Mouse (Mus musculus): Measurements from ENCODE around the gene 1700018B08Rik.

Gene 1700018B08Rik

DNA sequence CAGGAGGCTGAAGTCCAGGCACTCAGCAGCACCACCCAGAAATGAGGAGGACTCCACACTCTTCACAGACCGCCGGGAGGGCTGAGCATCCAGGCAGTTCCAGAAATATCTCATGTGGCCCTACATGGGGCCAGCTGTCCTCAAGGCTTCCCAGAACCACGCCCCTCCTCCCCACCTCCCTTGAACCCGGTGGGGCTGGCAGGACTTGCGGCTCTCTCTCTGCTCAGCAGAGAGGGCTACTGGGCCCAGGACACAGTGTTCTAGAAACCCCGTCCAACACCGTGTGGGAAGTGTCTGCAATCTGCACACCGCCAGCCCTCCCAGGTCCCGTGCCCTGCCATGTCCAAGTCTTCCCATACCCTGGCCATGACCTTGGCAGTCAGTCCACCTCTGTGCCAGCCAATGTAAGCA lies 18.8 kb upstream of the 1700018B08Rik start:
- 47% methylated on average over 9 of the region's 9 CpGs for WGBS

DNA sequence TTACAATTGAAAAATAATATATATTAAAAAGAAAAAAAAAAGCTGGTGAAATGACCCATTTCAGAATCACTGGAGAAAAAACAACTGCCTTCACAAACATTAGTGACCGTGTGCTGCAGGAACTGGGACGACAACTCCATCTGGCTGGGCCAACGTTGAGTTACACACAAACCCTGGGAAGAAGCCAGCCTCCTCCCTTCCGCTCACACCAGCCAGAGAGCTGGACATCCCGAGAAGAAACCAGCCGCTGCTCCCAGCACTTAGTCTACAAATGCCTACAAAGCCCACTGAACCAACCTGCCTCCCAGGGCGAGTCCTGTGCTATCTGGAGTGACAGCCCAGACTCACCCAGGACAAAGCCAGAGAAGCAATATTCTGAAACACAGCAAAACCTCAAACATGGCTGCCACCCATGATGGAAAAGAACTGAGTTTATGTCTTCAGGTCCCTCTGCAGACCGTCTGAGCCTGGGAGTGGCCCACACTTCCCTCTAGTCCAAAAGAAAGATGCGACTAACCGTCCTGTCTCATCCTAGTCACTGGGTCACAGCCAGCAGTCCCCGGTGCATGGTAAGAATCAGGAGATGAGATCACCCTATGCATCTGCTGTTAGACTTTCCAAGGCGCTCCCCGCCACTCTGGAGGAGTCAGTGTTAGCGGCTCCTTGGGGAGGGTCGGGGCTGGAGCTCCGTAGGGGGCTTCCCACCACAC lies 17.7 kb upstream of the 1700018B08Rik start:
- 38% methylated on average over 16 of the region's 16 CpGs for WGBS

DNA sequence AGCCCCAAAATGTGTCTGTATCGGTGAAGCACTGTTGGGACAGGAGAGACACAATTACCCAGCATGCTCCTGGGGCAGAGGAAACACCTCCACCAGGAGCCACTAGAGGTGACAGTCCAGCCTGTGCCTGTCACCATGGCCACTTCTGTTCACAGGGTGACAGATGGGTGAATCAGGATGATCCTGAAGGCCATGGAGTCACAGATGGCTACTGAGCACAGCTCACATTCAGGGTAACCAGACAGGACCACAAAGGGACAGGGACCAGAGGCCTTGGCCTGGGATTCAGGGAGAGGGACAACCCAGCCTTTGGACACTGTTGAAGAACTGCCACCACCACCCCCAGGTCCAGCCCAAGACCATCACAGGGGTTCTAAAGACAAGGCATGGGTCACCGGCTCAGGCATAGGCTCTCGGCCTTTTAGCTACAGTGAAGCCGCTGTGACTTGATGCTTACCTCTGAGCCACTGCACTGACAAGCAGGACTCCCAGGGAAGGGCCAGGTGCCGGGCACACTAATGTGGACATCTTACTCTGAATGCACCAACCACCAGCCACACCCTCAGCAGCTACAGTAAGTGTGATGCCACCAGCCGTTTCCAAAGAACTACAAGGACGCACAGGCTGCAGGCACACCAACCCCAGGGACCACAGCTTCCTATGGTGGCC lies 16.4 kb upstream of the 1700018B08Rik start:
- WGBS: 91% methylated on average over 7 of the region's 7 CpGs

DNA sequence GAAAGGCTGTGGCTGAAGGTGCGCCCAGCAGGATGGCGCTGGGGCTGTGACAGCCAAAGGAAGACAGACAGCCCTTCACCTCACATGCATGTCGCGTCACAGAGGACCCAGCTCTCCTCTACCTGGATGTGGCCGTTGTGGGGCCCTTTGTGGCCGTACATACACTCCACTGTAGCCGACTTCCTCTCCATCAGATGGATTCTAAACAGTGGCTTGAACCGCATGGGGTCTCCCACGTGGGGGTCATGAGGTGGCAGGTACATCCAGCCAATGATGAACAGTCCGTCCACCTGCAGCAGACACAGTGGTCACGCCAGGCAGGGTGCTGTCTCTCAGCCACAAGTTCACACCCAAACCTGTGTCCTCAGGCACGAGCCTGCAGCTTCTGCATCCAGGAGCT lies 15.7 kb upstream of the 1700018B08Rik start:
- WGBS: 94% methylated on average over 12 of the region's 12 CpGs

DNA sequence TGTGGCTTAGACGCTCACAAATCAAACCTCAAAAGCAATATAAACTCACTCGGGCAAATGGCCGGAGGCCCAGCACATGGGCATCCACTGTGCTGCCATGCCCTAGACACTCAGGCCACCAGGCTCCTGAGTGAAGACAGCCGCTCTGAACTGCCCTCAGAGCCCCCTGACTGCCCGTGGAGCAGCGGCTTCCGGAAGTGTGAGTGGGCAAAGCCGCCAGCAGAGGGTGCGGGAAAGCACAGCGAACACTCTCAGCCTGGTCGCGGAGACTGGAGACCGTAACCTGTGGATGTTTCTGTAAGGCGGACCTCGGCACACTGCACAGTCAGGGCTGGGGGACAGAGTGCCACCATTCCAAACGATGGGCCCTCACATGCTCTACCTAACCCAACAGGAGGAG lies 14.4 kb upstream of the 1700018B08Rik start:
- 90% methylated on average over 16 of the region's 16 CpGs for WGBS

DNA sequence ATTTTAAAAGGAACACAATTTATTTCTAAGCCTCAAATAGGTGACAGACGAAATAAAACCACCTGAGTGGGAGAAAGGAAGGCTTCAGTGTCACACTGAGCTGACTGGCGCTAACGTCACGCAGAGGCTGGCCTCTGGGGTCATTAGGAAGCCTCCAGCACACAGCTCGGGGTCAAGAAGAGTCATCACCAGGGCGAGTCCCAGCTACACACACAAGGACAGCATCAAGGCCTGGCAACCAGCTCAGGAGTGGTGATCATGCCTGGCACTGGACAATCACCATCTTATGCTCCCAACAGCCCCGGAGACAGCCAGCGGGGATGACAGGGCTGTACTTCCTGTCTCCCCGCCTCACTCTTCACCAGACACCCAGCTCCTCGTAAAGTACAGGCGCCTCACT lies 13.6 kb upstream of the 1700018B08Rik start:
- 93% methylated on average over 11 of the region's 11 CpGs for WGBS

DNA sequence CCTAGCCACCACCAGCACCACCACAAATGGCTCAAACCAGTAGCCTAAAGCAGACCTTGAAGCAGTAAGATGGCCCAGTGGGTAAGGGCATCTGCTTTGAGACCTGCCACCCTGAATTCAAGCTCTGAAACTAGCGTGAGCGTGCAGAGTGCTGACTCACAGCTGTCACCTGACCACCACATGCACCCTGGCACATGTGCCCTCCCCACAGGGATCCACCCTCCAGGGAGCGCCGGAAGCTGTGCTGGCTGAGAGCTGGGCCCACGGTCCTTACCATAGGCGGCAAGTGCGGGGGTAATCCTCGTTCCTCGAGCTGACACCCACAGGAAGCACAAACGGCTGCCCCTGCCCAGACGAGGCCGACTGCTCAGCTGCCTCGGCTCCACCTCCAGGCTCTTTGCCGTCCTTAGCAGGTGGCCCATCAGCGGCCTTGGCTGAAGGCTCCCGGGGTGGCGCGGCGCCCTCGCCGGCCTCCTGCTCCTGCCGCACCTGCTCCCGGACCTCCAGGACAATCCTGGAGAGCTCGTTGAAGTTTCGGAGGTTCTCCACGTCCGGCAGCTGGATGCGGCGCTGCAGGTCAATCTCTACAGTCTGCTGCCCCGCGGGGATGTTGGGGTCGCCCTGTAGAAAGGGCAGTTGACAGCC lies 9.8 kb upstream of the 1700018B08Rik start:
- 65% methylated on average over 32 of the region's 32 CpGs for WGBS

DNA sequence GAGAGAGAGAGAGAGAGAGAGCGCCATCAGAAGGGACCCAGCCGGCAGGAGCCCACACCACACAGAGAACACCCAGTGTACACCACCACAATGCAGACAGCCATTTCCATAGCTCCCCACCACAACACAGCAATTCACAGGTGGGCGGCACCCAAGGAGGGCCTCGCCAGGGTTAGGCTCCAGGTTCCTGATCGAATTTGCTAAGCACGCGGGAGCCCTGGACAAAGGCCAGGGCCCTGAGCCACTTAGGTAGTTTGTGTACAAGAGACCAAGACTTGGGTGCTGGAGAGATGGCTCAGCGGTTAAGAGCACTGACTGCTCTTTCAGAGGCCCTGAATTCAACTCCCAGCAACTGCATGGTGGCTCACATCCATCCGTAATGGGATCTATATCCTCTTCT lies 8.4 kb upstream of the 1700018B08Rik start:
- 65% methylated on average over 9 of the region's 9 CpGs for WGBS

DNA sequence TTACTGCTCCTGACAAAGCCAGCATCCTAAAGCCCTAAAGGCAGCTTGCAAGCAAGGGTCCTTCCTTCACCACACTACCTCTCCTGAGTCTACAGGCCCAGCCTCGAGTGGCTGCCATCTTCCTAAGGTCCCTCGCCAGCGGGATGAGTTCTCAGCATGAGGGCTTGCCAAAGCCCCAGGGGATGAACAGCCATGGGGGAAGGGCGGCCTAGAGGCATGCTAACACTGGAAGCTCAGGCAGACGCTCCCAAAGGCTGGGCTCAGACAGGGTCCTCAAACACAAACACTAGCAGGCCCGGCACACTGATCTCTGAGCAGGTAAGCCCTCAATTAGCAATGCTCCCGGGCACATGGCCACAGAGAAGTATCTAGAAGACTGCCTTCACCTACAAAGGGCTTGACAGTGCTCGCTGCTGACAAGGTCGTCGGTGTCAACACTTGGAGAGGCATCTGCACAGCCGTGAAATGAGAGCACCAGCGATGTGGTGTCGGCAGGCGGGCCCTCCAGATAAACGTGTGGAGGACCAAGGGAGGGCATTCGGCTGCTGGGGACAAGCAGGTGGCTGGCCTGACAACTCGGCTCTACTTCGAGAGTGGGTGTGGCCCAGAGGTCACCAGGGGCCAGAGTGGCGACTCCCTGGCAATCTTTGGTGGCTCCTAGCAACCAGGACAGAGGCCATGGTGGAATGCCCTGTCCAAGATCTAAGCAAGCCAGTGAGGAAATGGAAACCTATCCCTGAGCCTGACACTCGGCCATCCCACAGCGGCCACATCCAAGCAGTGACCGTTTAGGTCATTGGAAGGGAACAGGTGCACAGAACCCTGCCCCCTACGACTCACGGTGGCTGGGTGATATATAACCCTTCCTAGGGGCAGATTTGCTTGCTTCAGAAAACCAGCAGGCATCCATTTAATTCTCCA lies 7.2 kb upstream of the 1700018B08Rik start:
- 77% methylated on average over 24 of the region's 24 CpGs for WGBS

DNA sequence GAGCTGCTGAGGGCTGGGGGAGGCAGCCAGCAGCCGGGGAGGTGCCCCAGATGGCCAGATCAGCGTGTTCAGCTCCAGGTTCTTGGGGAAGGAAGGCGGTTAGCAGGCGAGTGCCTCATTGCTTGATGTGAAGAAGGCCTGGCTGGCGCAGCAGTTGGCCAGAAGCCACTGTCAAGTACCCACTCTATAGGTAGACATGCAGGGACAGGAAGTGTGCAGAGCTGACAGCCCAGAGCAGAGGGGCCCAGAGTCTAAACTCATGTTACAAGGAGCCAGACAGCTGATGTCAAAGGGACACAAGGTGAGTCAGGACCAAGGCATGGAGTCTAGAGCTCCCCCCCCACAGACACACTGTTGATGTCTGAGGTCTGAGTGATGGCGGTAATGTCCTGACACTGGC lies 5.9 kb upstream of the 1700018B08Rik start:
- 57% methylated on average over 6 of the region's 6 CpGs for WGBS

DNA sequence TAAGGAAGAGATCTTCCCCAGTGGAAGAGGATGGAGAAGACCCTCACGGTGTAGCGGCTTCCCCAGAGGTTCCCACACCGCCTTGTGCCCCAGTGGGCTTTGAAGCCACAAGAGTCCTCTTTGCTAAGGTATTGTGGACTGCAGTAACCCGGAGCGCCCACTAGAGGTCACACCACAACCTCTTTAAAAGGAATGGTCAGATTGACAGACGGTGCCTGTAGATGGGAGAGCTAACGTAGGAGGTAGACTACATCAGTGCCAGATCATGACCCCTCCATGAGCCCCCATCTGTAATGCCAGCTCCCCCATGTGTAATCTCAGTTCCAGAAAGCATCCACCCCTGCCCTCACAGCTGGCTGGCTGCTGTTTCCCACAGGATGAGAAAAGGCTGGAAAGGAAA lies 3.0 kb upstream of the 1700018B08Rik start:
- WGBS: 2% methylated on average over 7 of the region's 7 CpGs

DNA sequence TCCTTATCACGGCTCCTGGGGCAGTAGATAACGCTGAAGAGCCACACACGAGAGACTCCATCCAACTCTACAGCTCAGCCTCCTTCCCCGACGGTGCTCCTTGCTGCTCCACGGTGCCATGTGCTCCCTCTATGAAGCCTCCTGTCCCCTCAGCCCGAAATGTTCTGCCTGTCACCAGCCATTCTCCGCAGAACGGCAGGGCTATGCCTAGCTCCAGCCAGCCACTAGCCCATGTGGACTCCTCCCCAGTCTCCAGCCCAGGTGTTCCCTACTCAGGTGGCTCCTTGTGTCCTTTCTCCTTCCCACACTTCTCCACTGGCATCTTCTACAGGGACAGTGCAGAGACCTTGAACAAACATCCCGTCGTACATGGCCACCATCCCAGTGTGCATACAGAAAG lies 816 bp upstream of the 1700018B08Rik start:
- WGBS: 82% methylated on average over 11 of the region's 11 CpGs

DNA sequence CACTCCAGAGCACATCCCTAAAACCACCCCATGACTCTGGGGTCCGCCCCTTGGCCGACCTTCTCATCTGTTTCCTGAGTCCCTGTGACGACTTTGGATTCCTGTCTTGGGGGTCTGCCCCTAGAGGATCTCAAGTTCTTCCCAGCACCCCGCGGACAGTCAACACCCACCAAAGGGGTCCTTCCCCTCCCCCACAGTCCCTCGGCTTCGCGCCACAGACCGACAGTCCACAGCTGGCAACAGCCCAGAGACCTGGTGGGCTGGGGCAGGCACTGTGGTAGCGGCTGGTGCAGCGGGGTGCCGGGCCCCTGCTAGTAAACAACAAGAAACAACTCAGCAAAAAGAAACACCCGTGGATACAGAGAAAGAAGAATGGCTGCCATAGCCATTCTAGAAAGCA lies 1.2 kb downstream of the 1700018B08Rik start:
- 48% methylated on average over 13 of the region's 13 CpGs for WGBS

DNA sequence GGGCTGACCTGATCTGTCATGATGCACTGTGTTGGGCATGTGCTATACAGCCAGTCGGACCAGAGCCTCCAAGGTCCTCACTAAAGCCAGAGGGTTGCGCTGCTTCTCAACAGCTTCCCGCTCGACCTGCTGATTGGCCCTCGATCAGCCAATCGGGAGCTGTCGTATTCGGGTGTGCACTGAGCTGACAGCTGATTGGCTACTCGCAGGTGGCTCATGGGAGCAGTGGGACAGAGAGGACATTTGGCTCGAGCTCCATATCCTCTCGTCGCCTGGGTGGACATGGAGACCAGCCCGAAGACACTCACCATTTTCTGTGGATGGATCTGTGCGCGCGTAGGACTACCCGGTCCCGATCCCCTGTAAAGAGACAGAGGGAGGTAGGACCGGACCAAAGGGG lies 2.3 kb downstream of the 1700018B08Rik start:
- WGBS: 80% methylated on average over 19 of the region's 19 CpGs

DNA sequence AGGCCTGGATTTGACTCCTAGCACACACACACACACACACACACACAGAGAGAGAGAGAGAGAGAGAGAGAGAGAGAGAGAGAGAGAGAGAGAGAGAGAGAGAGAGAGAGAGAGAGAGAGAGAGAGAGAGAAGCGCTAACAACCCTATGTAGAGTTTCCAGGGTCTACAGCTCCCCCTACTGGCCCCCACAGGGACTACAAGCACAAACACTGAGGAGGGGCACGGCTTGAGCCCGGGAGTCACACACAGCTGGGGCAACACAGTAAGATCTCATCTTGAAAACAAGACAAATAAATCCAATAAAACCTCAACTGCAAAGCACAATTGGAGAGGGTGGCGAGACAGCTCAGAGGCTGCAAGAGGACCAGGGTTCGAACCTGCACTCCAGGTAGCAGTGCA lies 11.7 kb downstream of the 1700018B08Rik start:
- 44% methylated on average over 5 of the region's 5 CpGs for WGBS

DNA sequence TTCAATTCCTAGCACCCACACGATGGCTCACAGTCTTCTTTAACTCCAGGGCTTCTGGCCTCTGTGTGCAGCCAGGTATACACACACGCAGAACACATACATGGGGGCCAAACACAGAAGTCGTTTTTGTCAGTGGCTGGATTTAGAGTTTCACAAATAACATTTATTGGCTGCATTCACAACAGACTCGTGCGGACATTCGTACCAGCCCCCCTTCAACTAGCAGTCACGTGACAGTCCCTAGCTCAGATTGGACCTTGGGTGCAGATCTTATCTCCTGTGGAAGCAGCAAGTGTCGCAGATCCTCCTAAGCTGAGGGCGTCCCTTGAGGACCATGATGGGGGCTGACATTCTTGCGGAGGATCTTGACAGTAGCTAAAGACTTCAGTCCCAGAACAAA lies 13.5 kb downstream of the 1700018B08Rik start:
- WGBS: 89% methylated on average over 10 of the region's 10 CpGs

DNA sequence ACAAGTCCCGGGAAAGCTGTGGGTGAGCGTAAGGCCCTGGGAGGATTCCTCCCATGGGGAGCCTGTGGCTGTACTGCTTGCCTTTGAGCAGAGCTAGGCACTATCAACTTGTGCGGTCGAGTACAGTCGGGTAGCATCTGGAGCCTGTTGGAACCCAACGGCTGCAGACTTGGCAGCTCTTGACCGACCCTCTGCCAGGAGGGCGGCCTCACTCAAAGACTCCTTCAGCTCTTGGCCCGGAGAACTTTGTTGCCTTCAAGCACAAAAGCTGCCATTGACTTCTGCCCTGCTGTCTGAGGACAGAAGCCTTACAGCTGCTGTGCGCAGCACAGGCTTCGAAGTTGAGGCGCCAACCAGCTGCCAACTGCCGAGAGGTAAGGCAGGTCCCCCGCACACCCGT lies 15.3 kb downstream of the 1700018B08Rik start:
- 75% methylated on average over 15 of the region's 15 CpGs for WGBS

DNA sequence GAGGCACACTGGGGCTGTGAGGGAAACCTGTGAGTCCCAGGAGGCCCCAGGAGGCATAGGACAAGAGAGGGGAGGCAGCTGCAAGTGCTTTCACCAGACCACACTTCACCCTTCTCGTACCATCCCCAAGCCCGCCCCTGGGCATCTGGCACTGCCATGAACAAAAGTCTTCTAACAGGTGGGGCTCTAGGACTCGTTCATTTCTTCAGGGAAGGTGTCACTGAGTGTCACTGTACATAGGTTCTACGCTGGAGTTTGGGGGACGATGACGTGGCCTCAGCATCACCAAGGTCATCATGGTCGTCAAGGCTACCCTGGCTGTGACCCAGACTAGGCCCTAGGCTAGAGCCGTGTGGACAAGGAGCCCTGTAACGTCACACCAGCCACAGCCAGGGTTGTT lies 16.4 kb downstream of the 1700018B08Rik start:
- 87% methylated on average over 9 of the region's 9 CpGs for WGBS

DNA sequence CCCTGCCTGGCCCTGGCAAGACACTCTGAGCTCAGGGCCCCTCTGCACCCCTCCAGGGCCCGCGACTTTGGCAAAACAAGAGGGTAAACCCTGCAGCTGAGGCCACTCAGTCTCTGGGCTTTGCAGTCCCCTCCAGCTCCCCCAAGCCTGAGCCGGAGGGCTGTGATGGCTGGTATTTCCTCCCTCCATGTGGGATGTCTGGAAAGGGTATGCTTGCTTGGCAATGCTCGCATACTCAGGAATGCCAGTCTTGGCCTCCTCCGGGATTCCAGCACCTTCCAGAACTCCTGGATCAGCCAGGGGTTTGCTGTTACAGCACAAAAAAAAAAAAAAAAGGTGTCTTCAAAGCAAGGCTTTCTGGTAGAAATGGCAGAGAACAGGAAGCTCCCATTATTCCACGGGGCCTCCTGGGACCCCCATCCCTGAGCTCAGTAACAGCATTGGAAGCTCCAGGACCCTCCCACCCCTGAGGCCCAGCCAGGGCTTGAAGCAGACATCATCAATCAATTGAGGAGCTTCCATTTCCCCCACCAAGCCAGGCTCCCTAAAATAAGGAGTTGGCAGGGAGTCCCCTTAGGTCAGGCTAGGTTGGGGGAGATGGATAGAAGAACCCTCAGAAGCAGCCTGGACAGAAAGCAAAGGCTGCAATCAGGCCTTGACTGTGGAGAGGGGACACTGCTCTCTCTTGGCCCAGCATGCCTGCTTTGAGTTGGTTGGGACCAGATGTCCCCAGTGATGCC lies 17.1 kb downstream of the 1700018B08Rik start:
- WGBS: 72% methylated on average over 6 of the region's 6 CpGs

DNA sequence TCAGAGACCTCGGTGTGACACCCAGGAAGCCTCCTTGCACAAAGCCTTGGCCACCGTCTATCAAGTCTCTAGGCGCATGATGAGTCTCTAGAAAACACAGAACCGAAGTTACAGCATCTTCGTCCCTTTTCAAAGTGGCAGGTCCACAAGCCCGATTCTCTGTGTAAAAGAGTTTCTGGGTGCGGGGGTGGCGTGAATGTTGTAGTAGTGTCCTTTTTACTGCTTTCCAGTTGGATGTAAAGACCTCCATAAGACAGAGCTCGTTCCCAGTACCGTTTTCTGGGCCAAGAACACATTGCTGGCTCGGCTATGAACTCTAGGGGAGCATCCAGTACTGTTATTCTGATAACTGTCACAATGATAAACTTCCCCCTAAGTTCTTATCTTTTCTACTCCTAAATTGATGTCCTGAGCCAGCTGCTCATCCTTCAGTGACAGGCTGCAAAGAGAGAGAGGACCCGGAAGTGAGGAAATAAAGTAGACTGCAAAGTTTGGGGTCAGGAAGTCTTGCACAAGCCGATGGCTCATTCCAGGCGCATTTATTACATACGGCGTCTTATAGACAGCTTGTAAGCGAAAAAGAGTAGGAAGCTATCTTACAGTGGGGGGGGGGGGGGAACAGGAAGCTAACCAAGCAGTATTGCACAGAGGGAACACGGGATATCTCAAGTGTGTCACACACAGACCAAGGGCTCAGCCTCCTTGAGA lies 18.9 kb downstream of the 1700018B08Rik start:
- 84% methylated on average over 18 of the region's 18 CpGs for WGBS

DNA sequence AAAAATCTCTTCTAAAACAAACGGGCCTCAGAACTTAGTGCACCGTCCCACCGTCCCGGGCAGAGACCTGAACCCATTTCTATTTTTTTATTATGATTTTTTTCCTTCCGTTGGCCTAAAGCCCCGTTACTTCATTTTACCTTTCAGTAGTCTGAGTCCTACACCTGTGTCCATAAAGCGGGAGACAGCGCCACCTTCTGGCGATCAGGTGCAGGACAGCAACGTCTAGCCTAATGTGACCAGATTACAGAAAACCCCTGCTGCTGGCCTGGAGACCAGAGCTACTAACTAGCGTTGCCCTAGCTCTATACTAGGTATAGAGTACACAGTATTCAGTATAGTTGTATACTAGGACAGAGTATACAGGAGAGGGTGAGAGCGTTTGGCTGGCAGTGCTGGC lies 30.7 kb downstream of the 1700018B08Rik start:
- 8% methylated on average over 12 of the region's 12 CpGs for WGBS

All from cerebral cortex, adult 2 months (tissue).